Mouse (Mus musculus): ENCODE data around the gene Sptan1. TPM values are rescaled to one million over a fixed set of nuclear protein-coding genes. Genes with fewer than 3 reads are reported as not detected.

The Sptan1 gene
- total RNA-seq, 2 experiments from 2014 or later: 940 to 943 TPM

DNA sequence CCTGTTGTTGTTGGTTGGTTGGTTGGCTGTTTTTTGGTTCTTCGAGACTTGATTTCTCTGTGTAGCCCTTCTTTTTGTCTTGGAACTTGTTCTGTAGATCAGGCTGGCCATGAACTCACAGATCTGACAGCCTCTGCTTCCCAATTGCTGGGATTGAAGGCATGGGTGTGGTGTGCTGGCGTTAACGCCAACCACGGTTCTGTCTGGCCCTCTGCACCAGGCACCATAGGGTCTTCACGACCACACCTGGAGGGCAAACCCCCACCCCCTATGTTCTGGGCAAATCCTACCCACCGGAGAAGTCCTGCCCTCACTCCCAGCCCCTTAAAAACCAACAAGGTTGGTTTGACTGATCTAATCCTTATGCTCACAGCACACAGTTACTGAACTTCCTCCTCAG is 111.6 kb downstream of the Sptan1 start:
- intact Hi-C loops (cut with DNase I): no loop called here
- no peak for DNase-seq (ENCODE audit: low spot score in 2 of 2)

GRCm38 (mm10) chr2:30077502-30078348 is 112.4 kb downstream of the Sptan1 start, which contains the start of gene Pkn3:
Gene Pkn3 (plus strand): TSS chr2:30077684.
- peak; percentile 72 to 75 for DNase-seq (ENCODE audit: low spot score in 2 of 2)
- intact Hi-C loops (cut with DNase I): loop anchor here (2.0 kb wide), 1 partner anchor 85 kb away; no protein-coding TSS in a partner anchor

DNA sequence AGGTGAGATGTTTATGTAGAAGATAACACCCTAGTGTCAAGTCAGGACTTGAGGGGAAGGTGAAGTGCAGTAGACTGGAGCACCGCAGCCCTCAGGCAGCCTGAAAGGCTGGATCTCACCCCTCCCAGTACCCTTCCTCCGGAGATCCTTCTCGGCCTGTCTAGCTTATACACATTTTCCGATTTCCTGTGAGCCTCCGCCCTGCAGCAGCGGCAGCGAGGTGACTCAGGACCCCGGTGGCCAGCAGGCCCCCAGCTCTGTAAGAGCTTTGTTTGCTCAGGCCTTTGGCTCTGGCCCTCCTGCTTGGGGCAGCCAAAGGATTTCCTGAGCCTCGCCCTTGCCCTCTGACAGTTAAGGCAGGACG is 113.0 kb downstream of the Sptan1 start:
- intact Hi-C loops (cut with DNase I): loop anchor here (2.0 kb wide), 1 partner anchor 84 kb away; no protein-coding TSS in a partner anchor
- DNase-seq (ENCODE audit: low spot score in 2 of 2): no peak

- intact Hi-C loops (cut with DNase I): loop anchor here (2.0 kb wide), 1 partner anchor 84 kb away; no protein-coding TSS in a partner anchor
- no peak for DNase-seq (ENCODE audit: low spot score in 2 of 2)
Measured at GRCm38 (mm10) chr2:30078760-30079159, 113.4 kb downstream of the Sptan1 start.

DNA sequence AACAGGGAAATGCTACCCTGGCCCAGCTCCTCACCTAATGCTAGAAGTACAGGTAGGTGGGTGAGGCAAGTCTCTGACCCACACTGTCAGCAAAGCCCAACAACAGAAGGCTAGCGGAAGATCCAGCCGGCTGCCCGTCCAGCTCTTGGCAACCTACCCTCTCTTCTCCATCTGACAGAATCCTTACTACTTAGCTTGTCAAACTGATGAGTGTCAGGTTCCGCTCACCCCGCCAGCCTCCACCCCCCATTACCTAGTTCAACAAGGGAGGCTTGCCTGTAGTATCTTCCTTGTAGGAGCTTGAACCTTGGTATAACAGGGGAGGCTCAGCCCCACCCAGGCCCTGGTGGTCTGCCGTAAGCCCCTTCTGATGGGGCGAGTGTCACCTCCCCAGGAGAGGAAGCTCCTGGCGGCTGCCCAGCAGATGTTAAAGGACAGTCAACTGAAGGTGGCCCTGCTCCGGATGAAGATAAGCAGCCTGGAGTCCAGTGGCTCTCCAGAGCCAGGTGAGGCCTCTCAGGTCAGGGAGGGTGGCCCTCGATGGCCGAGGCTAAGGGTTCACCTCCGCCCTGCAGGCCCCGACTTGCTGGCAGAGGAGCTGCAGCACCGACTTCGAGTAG is 114.9 kb downstream of the Sptan1 start:
- intact Hi-C loops (cut with DNase I): no loop called here
- no peak for DNase-seq (ENCODE audit: low spot score in 2 of 2)

Small RNA genes within 50 kb of the gene (microRNA-seq; reads per million reads assigned to microRNA genes)
- gene Mir6997: 2.2 to 5.7 reads per million in 2 experiments

Other genes with a start within 250 kb of the Sptan1 start
- 1 to 10 TPM; 1.9 to 2.2 TPM for gene Gm13420, start 213.9 kb upstream of the Sptan1 start, total RNA-seq (2021)
- not detected for gene Gm13547, start 206.2 kb upstream of the Sptan1 start, total RNA-seq (2021)
- gene Coq4, start 178.1 kb upstream of the Sptan1 start, total RNA-seq (2021): 10 to 100 TPM; 28.1 to 28.9 TPM
- gene Trub2, start 177.1 kb upstream of the Sptan1 start, total RNA-seq (2021): 10 to 100 TPM; 39.3 to 44.9 TPM
- gene Slc27a4, start 162.9 kb upstream of the Sptan1 start, total RNA-seq (2021): 10 to 100 TPM; 82.2 to 84.1 TPM
- gene Urm1, start 145.5 kb upstream of the Sptan1 start, total RNA-seq (2021): 10 to 100 TPM; 52.5 to 53.9 TPM
- gene Cercam, start 96.4 kb upstream of the Sptan1 start, total RNA-seq (2021): 1 to 10 TPM; 4.6 to 5.8 TPM
- 10 to 100 TPM; 86.9 to 96.3 TPM for gene Odf2, start 76.3 kb upstream of the Sptan1 start, total RNA-seq (2021)
- gene Gle1, start 30.1 kb upstream of the Sptan1 start, total RNA-seq (2021): 10 to 100 TPM; 40.9 to 42.6 TPM
- gene Wdr34, start 83.3 kb downstream of the Sptan1 start, total RNA-seq (2021): 10 to 100 TPM; 37.4 to 37.9 TPM
- 100 to 1,000 TPM; 186 to 193 TPM for gene Set, start 91.8 kb downstream of the Sptan1 start, total RNA-seq (2021)
- 1 to 10 TPM; 1.6 to 2.4 TPM for gene Pkn3, start 112.1 kb downstream of the Sptan1 start, total RNA-seq (2021)
- 1 to 10 TPM; 8.5 to 8.8 TPM for gene Zdhhc12, start 128.1 kb downstream of the Sptan1 start, total RNA-seq (2021)
- gene Zer1, start 159.0 kb downstream of the Sptan1 start, total RNA-seq (2021): 100 to 1,000 TPM; 152 TPM
- 10 to 100 TPM; 51.3 to 58.4 TPM for gene Tbc1d13, start 168.2 kb downstream of the Sptan1 start, total RNA-seq (2021)
- gene Endog, start 205.9 kb downstream of the Sptan1 start, total RNA-seq (2021): 10 to 100 TPM; 20.4 to 21.8 TPM
- gene Spout1, start 212.9 kb downstream of the Sptan1 start, total RNA-seq (2021): 10 to 100 TPM; 34.7 to 36.9 TPM
- gene Kyat1, start 240.3 kb downstream of the Sptan1 start, total RNA-seq (2021): 10 to 100 TPM; 12.2 to 16.7 TPM

Measured in left cerebral cortex, postnatal 25 days (tissue).